Mouse (Mus musculus) retina, embryonic 14.5 days (tissue): ENCODE results near the gene Prom1.
A peak's percentile ranks its signal among the peaks of the same experiment; 100 is the strongest.

Experiments
- DNase-seq: peaks from one replicate; pipeline ENCODE4 v3.0.0-alpha.2; 2015; ENCODE audit warnings: low spot score

Gene Prom1

DNA sequence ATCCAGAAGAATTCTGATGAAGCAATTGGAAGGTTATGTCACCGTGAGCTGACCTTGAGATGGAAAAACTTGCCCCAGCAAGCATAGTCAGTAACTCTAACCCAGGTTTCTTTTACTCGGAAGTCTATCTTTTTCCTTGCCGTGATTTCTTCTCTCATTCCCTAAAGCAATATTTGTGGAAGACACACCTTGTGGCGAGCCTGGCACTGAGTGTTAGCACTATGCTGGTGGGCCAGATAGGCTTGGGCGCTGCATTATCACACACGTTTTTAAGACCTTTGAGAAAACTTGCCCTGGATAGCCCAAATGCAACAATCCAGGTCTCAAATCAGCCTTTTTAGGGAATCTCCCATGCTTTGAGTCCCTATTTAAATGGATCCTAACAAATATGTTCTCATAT is 127.7 kb downstream of the Prom1 start:
- no peak for DNase-seq

GRCm38 (mm10) chr5:43971156-43971555 is 130.7 kb downstream of the Prom1 start:
- DNase-seq, result no peak

DNA sequence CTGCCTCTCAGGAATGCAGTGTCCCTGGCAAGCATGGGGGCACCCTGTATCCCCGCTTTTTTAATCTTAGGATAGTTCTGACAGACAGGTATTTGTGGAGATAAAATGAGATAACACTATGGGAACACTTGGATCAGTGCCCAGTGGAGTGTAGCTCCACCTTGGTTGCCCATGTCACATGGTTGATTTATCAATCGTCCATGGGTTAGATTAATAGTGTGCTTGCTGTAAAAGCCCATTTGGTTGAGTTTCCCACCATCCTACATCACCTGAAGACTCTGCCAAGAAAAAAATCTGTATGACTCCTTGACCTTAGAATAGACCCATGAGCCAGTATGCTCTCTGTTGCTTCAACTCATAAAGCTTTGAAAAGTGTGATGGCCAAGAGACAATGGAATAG is 131.3 kb downstream of the Prom1 start:
- no peak for DNase-seq

DNA sequence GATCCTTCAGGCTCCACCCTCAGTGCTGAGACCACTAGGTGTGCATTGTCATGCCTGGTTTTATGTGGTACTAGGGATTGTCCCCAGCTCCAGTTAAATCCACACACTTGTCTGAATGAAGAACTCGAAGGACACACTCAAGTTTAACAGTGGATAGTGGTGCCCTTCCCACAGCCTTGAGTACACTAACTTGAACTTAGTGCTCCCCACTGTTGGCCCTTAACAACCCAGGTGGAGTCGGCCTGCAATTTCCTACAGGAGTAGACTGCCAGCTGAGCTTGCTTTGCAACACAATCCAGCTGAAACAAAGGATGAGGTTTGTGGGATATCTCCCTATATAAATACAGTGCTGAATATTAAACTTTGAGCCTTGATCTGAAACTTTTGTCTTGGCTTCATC is 133.2 kb downstream of the Prom1 start:
- no peak for DNase-seq

GRCm38 (mm10) chr5:43961056-43961455 is 140.8 kb downstream of the Prom1 start:
- DNase-seq, result no peak

- DNase-seq, result no peak
These were observed 141.9 kb downstream of the Prom1 start for GRCm38 (mm10) chr5:43959884-43960440.

DNA sequence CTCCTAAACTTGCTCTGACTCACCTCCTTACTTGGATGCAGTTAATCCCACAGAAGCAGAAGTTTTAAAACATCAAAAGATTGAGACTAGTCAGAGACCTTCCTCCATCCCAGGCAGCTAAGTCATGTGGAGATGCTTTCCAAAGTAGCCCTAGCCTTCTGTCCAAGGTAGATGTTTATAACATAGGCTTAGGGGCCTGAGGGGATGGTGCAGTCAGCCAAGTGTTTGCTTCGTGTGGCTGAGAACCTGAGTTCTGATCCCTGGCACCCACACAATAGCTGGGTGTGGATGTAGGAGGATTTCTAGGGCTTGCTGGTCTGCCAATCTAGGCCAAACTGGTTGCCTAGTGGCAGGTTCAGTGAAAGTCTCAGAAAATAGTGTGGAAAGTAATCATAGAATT is 148.6 kb downstream of the Prom1 start:
- DNase-seq, result no peak

DNA sequence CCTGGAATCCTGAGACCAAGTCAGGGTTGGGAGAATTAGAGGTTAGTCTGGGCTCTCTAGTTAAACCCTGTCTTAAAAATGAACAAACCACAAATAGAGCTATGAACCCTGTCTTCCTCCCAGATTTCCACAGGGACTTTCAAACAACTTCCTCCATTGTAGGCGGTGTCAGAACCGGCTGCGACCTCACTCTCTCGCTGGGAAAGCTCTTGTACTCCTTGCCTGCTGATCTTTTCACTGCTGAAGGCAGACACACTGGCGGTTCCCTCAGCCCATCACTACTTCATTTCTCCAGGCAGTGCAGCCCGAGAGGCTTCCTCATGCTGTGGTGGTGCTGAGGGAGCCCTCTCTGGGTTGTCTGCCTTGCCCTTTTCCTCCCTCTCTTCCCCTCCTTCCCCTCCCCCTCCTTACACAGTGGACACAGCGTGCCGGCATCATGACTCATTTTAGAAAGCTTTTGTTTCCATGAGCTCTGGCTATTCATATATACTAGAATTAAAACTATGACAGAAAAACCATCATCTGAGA is 153.0 kb downstream of the Prom1 start:
- DNase-seq, result peak; percentile 35

- peak; percentile 48 for DNase-seq
These were observed 153.6 kb downstream of the Prom1 start for GRCm38 (mm10) chr5:43948111-43948743.

GRCm38 (mm10) chr5:43947330-43947977 is 154.4 kb downstream of the Prom1 start:
- no peak for DNase-seq
